Mouse (Mus musculus): Measurements from ENCODE around the gene Ccdc141. TPM values are rescaled to one million over a fixed set of nuclear protein-coding genes. Genes with fewer than 3 reads are reported as not detected.

The Ccdc141 gene
- polyA plus RNA-seq, 1 experiment from 2014 or later, result 8.4 TPM

DNA sequence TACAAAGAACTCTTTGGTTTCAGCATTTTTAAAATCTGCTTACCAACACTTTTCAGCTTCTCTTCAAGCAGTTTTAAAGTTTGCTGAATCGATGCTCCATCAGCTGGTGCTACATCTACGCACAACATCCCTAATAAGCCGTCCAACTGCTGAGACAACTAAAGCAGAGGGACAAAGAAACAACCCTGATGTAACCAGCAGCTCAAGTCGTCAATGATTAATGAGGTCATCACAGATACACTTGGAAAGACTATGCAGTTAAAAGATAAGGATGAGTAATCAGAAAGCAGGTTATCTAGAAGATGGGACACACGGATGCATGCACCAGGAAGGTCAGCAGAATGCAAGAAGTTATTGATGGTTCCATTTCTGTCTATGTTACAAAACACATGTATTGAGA is 27.8 kb upstream of the Ccdc141 start:
- H3K4me1 ChIP-seq (ENCODE audit: insufficient read depth), result no peaks in the 10 kb centered on the region
- no peaks in the 10 kb centered on the region for H3K27me3 ChIP-seq (ENCODE audit: insufficient read depth, low read length)
- no peak for TF ChIP-seq CTCF (IDR thresholded peaks at IDR 0.05; ENCODE audit: low read depth)
- WGBS, result 55% methylated on average over 5 of the region's 5 CpGs
- ATAC-seq (ENCODE audit: insufficient read depth) (no peak), DNase-seq (no peak)
- H3K4me2 ChIP-seq, result no peak overlapping the region
- no peak overlapping the region for H3K4me3 ChIP-seq (ENCODE audit: low read depth, low read length)
- peaks cover 31% of the 10 kb centered on the region for H3K36me3 ChIP-seq (ENCODE audit: insufficient read depth)
- no peak overlapping the region for H3K9ac ChIP-seq
- H3K9me3 ChIP-seq (ENCODE audit: low read depth, low read length), result no peaks in the 10 kb centered on the region
- no peak overlapping the region for H3K27ac ChIP-seq (ENCODE audit: low read depth)

DNA sequence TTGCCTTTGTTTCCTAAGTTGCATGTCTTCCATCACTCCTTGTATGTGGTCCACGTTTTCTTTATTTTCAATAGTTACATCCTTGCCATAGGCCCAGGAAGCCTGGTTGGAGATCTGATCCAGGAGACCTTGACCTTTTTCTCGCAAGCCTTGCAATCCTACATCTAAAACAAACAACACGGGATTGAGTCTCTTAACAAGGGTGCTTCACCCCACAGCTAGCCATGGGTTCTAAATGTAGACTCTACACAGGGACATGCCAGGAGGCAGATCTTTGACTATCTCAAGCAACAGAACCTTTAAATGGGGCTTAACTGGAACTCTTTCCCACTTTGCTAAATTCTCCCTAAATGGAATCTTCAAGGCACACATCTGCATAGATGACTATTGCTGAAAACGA is 26.4 kb upstream of the Ccdc141 start:
- TF ChIP-seq CTCF (IDR thresholded peaks at IDR 0.05; ENCODE audit: low read depth), result no peak
- Histone ChIP-seq H3K4me3 (ENCODE audit: low read depth, low read length) (no peak overlapping the region), H3K27ac (ENCODE audit: low read depth) (no peak overlapping the region), H3K9me3 (ENCODE audit: low read depth, low read length) (no peaks in the 10 kb centered on the region), H3K27me3 (ENCODE audit: insufficient read depth, low read length) (no peaks in the 10 kb centered on the region), H3K4me2 (no peak overlapping the region), H3K36me3 (ENCODE audit: insufficient read depth) (peaks cover 31% of the 10 kb centered on the region), H3K9ac (no peak overlapping the region), H3K4me1 (ENCODE audit: insufficient read depth) (no peaks in the 10 kb centered on the region)
- DNase-seq, result no peak
- 76% methylated on average over 4 of the region's 4 CpGs for WGBS
- ATAC-seq (ENCODE audit: insufficient read depth), result no peak

DNA sequence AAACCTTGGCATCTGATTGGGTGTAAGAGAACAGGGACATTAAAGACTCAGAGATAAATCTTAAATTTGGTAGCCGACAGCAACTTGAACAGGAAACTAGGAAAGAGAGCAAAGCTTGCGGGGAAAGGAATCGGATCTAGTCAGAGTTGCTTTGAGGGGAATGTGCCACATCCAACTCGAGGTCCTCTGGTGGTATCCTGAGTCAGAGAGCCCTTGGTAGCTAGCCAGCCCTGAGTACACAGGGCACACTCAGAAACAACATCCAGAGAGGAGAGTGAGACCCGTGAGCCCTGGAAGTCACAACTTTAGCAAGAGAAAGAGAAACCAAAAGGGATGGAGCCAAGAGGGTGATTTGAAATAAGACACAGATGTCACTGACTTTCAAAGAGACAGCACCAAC is 24.6 kb upstream of the Ccdc141 start:
- Histone ChIP-seq H3K36me3 (ENCODE audit: insufficient read depth) (peaks cover 47% of the 10 kb centered on the region), H3K4me2 (no peak overlapping the region), H3K27me3 (ENCODE audit: insufficient read depth, low read length) (no peaks in the 10 kb centered on the region), H3K9me3 (ENCODE audit: low read depth, low read length) (no peaks in the 10 kb centered on the region), H3K27ac (ENCODE audit: low read depth) (no peak overlapping the region), H3K4me3 (ENCODE audit: low read depth, low read length) (no peak overlapping the region), H3K4me1 (ENCODE audit: insufficient read depth) (no peaks in the 10 kb centered on the region), H3K9ac (no peak overlapping the region)
- ATAC-seq (ENCODE audit: insufficient read depth), result no peak
- 81% methylated on average over 5 of the region's 5 CpGs for WGBS
- TF ChIP-seq CTCF (IDR thresholded peaks at IDR 0.05; ENCODE audit: low read depth), result no peak
- DNase-seq, result no peak

DNA sequence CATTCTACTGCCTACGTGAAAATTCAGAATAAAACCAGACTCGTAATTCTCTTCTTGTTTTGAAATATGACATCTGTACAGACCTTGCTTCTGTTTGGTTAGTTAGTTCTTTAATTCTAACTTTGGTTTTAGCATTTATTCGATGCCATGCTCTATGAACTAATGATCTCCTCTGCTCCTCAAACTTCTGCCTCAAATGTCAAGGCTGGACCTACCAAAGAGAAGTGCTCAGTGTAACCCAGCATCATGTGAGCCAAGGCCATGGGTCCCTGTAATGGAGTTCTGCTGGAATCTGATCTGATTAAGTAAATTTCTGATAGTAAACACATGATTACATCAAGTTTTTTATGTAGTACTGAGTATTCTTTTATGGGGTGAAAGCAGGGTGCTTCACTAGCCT is 21.4 kb upstream of the Ccdc141 start:
- ATAC-seq (ENCODE audit: insufficient read depth), result no peak
- 93% methylated on average over 3 of the region's 3 CpGs for WGBS
- no peak overlapping the region for H3K9ac ChIP-seq
- no peak overlapping the region for H3K4me3 ChIP-seq (ENCODE audit: low read depth, low read length)
- H3K36me3 ChIP-seq (ENCODE audit: insufficient read depth), result peaks cover 60% of the 10 kb centered on the region
- H3K9me3 ChIP-seq (ENCODE audit: low read depth, low read length), result no peaks in the 10 kb centered on the region
- H3K4me2 ChIP-seq, result no peak overlapping the region
- TF ChIP-seq CTCF (IDR thresholded peaks at IDR 0.05; ENCODE audit: low read depth), result no peak
- DNase-seq, result no peak
- H3K27me3 ChIP-seq (ENCODE audit: insufficient read depth, low read length), result no peaks in the 10 kb centered on the region
- no peak overlapping the region for H3K27ac ChIP-seq (ENCODE audit: low read depth)
- H3K4me1 ChIP-seq (ENCODE audit: insufficient read depth), result no peaks in the 10 kb centered on the region

DNA sequence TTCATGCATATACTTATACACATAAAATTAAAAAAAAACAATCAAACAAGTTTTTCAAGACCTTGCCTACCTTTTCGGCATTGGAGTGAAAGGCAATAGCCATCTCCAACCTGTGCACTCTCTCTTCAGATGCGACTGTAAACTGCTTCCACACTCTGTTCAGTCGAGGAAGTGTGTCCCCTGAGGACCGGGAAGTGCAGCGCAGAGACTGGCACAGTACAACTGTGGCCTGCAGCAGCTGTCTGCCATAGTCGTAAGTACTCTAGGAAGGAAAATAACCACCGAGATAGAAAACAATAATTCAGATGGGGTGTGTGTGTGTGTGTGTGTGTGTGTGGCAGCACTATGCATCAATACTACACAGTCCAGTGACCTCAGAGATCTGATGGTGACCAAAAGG is 20.5 kb upstream of the Ccdc141 start:
- Histone ChIP-seq H3K9me3 (ENCODE audit: low read depth, low read length) (no peaks in the 10 kb centered on the region), H3K4me1 (ENCODE audit: insufficient read depth) (no peaks in the 10 kb centered on the region), H3K4me2 (no peak overlapping the region), H3K27ac (ENCODE audit: low read depth) (no peak overlapping the region), H3K9ac (no peak overlapping the region), H3K36me3 (ENCODE audit: insufficient read depth) (peaks cover 61% of the 10 kb centered on the region), H3K27me3 (ENCODE audit: insufficient read depth, low read length) (no peaks in the 10 kb centered on the region), H3K4me3 (ENCODE audit: low read depth, low read length) (no peak overlapping the region)
- 92% methylated on average over 7 of the region's 7 CpGs for WGBS
- no peak for DNase-seq
- TF ChIP-seq CTCF (IDR thresholded peaks at IDR 0.05; ENCODE audit: low read depth), result no peak
- ATAC-seq (ENCODE audit: insufficient read depth), result no peak

DNA sequence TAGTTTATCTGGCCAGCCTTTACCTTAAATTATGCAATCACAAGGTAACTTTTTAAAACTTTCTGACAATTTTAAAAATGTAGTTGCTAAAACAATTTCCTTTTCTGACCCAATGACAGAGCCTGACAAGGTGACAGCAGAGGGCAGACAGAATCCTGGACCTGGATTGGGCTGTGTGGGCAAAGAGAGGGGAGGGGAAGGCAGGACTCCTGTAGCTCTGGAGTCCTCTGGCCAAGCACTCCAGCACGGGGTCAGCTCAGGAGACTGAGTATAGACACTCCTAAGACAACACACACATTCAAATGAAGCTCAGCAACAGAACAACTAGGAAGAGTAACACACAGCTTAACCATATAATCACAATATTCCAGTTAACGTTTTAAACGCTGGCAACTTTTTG is 19.9 kb upstream of the Ccdc141 start:
- Histone ChIP-seq H3K27me3 (ENCODE audit: insufficient read depth, low read length) (no peaks in the 10 kb centered on the region), H3K27ac (ENCODE audit: low read depth) (no peak overlapping the region), H3K36me3 (ENCODE audit: insufficient read depth) (peaks cover 65% of the 10 kb centered on the region), H3K4me1 (ENCODE audit: insufficient read depth) (no peaks in the 10 kb centered on the region), H3K4me3 (ENCODE audit: low read depth, low read length) (no peak overlapping the region), H3K4me2 (no peak overlapping the region), H3K9ac (no peak overlapping the region), H3K9me3 (ENCODE audit: low read depth, low read length) (no peaks in the 10 kb centered on the region)
- WGBS, result 84% methylated on average over 3 of the region's 3 CpGs
- DNase-seq (no peak), ATAC-seq (ENCODE audit: insufficient read depth) (no peak)
- no peak for TF ChIP-seq CTCF (IDR thresholded peaks at IDR 0.05; ENCODE audit: low read depth)

DNA sequence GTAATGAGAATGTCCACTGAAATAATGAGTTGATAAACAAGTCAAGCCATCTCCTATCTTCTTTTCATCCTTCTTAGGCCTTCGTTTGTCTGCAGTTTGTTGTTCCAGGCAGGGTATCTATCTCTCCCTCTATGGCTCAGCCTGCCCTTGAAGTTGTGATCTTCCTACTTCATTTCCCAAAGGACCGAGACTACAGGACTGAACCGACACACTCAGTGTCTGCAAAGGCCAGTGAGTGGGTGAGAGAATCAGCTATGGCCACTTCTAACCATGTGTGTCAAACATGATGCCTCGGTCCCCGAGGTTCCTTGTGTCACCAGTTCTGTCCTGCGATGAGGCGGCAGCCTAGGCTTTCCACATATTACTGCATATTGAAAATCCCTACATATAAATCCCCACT is 19.2 kb upstream of the Ccdc141 start:
- ATAC-seq (ENCODE audit: insufficient read depth) (no peak), DNase-seq (no peak)
- H3K27me3 ChIP-seq (ENCODE audit: insufficient read depth, low read length), result no peaks in the 10 kb centered on the region
- H3K9ac ChIP-seq, result no peak overlapping the region
- H3K4me2 ChIP-seq, result no peak overlapping the region
- 84% methylated on average over 7 of the region's 7 CpGs for WGBS
- H3K4me1 ChIP-seq (ENCODE audit: insufficient read depth), result no peaks in the 10 kb centered on the region
- no peak overlapping the region for H3K27ac ChIP-seq (ENCODE audit: low read depth)
- no peak overlapping the region for H3K4me3 ChIP-seq (ENCODE audit: low read depth, low read length)
- no peak for TF ChIP-seq CTCF (IDR thresholded peaks at IDR 0.05; ENCODE audit: low read depth)
- no peaks in the 10 kb centered on the region for H3K9me3 ChIP-seq (ENCODE audit: low read depth, low read length)
- H3K36me3 ChIP-seq (ENCODE audit: insufficient read depth), result peaks cover 61% of the 10 kb centered on the region

DNA sequence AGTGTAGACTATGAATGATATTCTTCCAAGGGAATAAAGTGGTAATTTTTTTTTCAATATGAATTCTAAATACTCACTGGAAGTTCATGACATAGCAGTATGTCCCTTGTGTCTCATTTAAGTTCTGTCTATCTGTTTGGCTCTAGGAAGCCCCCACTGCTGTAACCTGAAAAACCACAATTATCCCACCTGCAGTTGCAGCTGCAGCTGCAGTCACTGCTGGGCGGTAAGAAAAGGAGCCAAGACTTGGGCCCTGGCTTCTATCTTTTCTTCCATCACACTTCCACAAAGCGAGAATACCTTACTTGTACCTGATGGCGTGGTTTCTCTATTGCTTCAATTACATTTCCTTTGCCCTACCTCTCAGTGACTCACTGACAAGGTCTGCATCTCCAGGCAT is 17.1 kb upstream of the Ccdc141 start:
- TF ChIP-seq CTCF (IDR thresholded peaks at IDR 0.05; ENCODE audit: low read depth), result no peak
- ATAC-seq (ENCODE audit: insufficient read depth) (no peak), DNase-seq (no peak)
- Histone ChIP-seq H3K36me3 (ENCODE audit: insufficient read depth) (peaks cover 50% of the 10 kb centered on the region), H3K4me3 (ENCODE audit: low read depth, low read length) (no peak overlapping the region), H3K9me3 (ENCODE audit: low read depth, low read length) (no peaks in the 10 kb centered on the region), H3K27ac (ENCODE audit: low read depth) (no peak overlapping the region), H3K27me3 (ENCODE audit: insufficient read depth, low read length) (no peaks in the 10 kb centered on the region), H3K9ac (no peak overlapping the region), H3K4me1 (ENCODE audit: insufficient read depth) (no peaks in the 10 kb centered on the region), H3K4me2 (no peak overlapping the region)
- 93% methylated on average over 3 of the region's 3 CpGs for WGBS
